Comparison of ENCODE assay signal across 8 mouse cellular contexts in genomic region chr12:83987583-83988441, GRCm38 (mm10). TPM values are rescaled to one million over a fixed set of nuclear protein-coding genes. Genes with fewer than 3 reads are reported as not detected.
DNase-seq lines count a peak whose midpoint lies in the region; ATAC-seq and TF ChIP-seq lines count a peak whose summit lies in the region.

Acot2 (plus strand) TSS chr12:83987861.

- peak within 1 kb of the TSS; percentile 58 for H3K9ac ChIP-seq in embryonic facial prominence, embryonic 15.5 days
- peak within 1 kb of the TSS; percentile 79 for H3K9ac ChIP-seq in limb, embryonic 13.5 days
- peak within 1 kb of the TSS; percentile 67 for H3K9ac ChIP-seq in midbrain, embryonic 15.5 days

- H3K27me3 ChIP-seq in embryonic facial prominence, embryonic 15.5 days, result no peaks in the 10 kb centered on the region
- no peaks in the 10 kb centered on the region for H3K27me3 ChIP-seq in limb, embryonic 13.5 days
- no peaks in the 10 kb centered on the region for H3K27me3 ChIP-seq in midbrain, embryonic 15.5 days (replicated peaks)

- peak; percentile 93 for ATAC-seq in embryonic facial prominence, embryonic 15.5 days (ENCODE audit: insufficient number of reproducible peaks, low FRiP score, low TSS enrichment, low read depth)
- ATAC-seq in limb, embryonic 13.5 days (ENCODE audit: low FRiP score, low read depth), result peak; percentile 89
- ATAC-seq in midbrain, embryonic 15.5 days (replicated peaks), result peak; percentile 95

- no peaks in the 10 kb centered on the region for H3K9me3 ChIP-seq in embryonic facial prominence, embryonic 15.5 days (replicated peaks)
- no peaks in the 10 kb centered on the region for H3K9me3 ChIP-seq in limb, embryonic 13.5 days
- no peaks in the 10 kb centered on the region for H3K9me3 ChIP-seq in midbrain, embryonic 15.5 days

- H3K36me3 ChIP-seq in embryonic facial prominence, embryonic 15.5 days, result no peaks in the 10 kb centered on the region
- H3K36me3 ChIP-seq in limb, embryonic 13.5 days, result 0 out of 2 replicates have a peak, but pooled peaks cover 4% of the 10 kb centered on the region
- H3K36me3 ChIP-seq in midbrain, embryonic 15.5 days (replicated peaks), result no peaks in the 10 kb centered on the region

- DNase-seq in A20 (ENCODE audit: low read depth, low spot score), result peak; percentile 92
- peak; percentile 78 for DNase-seq in heart, adult 8-10 months (ENCODE audit: low spot score)
- DNase-seq in kidney, adult 8-10 months, result peak; percentile 77 to 81
- DNase-seq in spleen, adult 18-20 months, result peak; percentile 66 to 72

- peak; percentile 39; the same call in 1 of the 2 replicates for TF ChIP-seq POLR2A in bone marrow, adult 2 months (IDR thresholded peaks at IDR 0.05; ENCODE audit: borderline replicate concordance, control insufficient read depth, low read depth, low read length)

- TF ChIP-seq CTCF in bone marrow, adult 2 months (IDR thresholded peaks at IDR 0.05; ENCODE audit: control insufficient read depth, insufficient read depth, low read length), result peak; percentile 57

- H3K4me2 ChIP-seq in embryonic facial prominence, embryonic 15.5 days (replicated peaks), result peak within 1 kb of the TSS; percentile 65
- peak within 1 kb of the TSS; percentile 66 for H3K4me2 ChIP-seq in limb, embryonic 13.5 days (replicated peaks)
- peak within 1 kb of the TSS; percentile 61 for H3K4me2 ChIP-seq in midbrain, embryonic 15.5 days

- H3K27ac ChIP-seq in bone marrow, adult 2 months (ENCODE audit: control insufficient read depth, insufficient read depth, low read depth, low read length, poor library complexity), result peak within 1 kb of the TSS; percentile 99
- peak within 1 kb of the TSS; percentile 95 for H3K27ac ChIP-seq in embryonic facial prominence, embryonic 15.5 days (replicated peaks)
- peak within 1 kb of the TSS; percentile 93 for H3K27ac ChIP-seq in limb, embryonic 13.5 days
- peak within 1 kb of the TSS; percentile 92 for H3K27ac ChIP-seq in midbrain, embryonic 15.5 days

- WGBS in bone marrow, adult 2 months, result under 1% methylated on average over 80 of the region's 80 CpGs
- WGBS in embryonic facial prominence, embryonic 15.5 days, result under 1% methylated on average over 80 of the region's 80 CpGs
- under 1% methylated on average over 80 of the region's 80 CpGs for WGBS in limb, embryonic 13.5 days
- under 1% methylated on average over 80 of the region's 80 CpGs for WGBS in midbrain, embryonic 15.5 days

- peak within 1 kb of the TSS; percentile 76 for H3K4me3 ChIP-seq in bone marrow, adult 2 months (replicated peaks; ENCODE audit: control insufficient read depth, low read depth, low read length)
- peak within 1 kb of the TSS; percentile 67 for H3K4me3 ChIP-seq in embryonic facial prominence, embryonic 15.5 days (replicated peaks)
- H3K4me3 ChIP-seq in limb, embryonic 13.5 days, result peak within 1 kb of the TSS; percentile 67
- peak within 1 kb of the TSS; percentile 59 for H3K4me3 ChIP-seq in midbrain, embryonic 15.5 days

- H3K4me1 ChIP-seq in bone marrow, adult 2 months (ENCODE audit: control insufficient read depth, insufficient read depth, low read length), result no peaks in the 10 kb centered on the region
- H3K4me1 ChIP-seq in embryonic facial prominence, embryonic 15.5 days, result peaks cover 5% of the 10 kb centered on the region; the same call in 1 of the 2 replicates
- H3K4me1 ChIP-seq in limb, embryonic 13.5 days, result peaks cover 10% of the 10 kb centered on the region
- peaks cover 9% of the 10 kb centered on the region for H3K4me1 ChIP-seq in midbrain, embryonic 15.5 days

RNA-seq across cellular contexts. Expression of gene Acot2, which starts in this region (rescaled TPM):
- polyA plus RNA-seq in bone marrow, adult 2 months (2011; ENCODE audit: insufficient read depth, insufficient read length, low replicate concordance, missing spikeins), result 1.2 and 3.5 TPM in 2 replicates
- polyA plus RNA-seq in embryonic facial prominence, embryonic 15.5 days (2015; fragmentation: Nextera tagmentation; extraction: Ambion mirVana), result 24.0 and 24.4 TPM in 2 replicates
- total RNA-seq in heart, adult 8-10 months (2022), result 100 to 1,000 TPM; 102 to 134 (median 110) TPM
- 21.1 and 25.0 TPM in 2 replicates for polyA plus RNA-seq in limb, embryonic 13.5 days (2015; fragmentation: Nextera tagmentation; extraction: Ambion mirVana)
- 11.8 and 13.4 TPM in 2 replicates for polyA plus RNA-seq in midbrain, embryonic 15.5 days (2015; fragmentation: Nextera tagmentation; extraction: Ambion mirVana)

Comparison
In these comparisons a context has a peak if more than half of its experiments do, and no peak if none do; other contexts are left out.
1. Peak in every context shown above with its lines: DNase-seq, ATAC-seq, H3K4me3 ChIP-seq and H3K27ac ChIP-seq.